Mouse (Mus musculus) B cell, adult (primary cell): ENCODE results near the gene Lysmd3. TPM values are rescaled to one million over a fixed set of nuclear protein-coding genes. Genes with fewer than 3 reads are reported as not detected.

ENCODE experiments used
- total RNA-seq: library from RNA; stranded (reverse); gene quantifications from 4 replicates; pipeline ENCODE4 v1.2.4, GENCODE M21; 2023; ENCODE audit not compliant: inconsistent age

The Lysmd3 gene
- total RNA-seq = 17.4 to 27.8 TPM (median 26.3 TPM) in 4 replicates

DNA sequence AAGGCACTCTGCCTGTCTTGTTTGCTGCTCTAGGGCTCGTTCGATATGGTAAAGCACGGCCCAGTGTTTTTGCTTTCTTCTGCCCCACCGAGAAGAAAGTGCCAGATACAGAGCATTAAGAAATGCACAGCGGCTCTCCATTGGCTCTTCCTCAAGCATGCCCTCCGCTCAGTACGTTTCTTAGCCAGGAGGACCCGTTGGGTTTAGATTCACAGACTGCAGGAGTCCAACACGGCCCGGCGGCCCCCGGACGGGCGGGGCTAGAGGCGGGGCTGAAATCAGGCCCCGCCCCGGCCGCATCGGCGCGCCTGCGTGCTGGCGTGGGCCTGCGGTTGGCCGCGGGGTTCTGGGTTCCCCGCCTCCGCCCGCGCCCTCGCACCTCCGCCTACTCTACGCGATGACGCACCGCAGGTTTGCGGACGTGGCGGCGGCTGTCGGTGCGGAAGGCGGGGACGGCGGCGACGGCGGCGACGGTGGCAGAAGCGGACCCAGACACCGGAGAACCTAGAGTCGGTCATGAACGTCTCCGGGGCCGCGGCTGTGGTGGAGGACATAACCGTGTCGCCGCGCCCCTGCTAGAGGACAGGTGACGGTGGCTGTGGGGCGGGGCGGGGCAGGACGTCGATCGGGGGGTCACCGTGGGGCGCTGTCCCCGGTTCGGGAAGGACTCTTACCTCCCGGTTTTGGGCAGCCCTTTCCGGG lies at the start of gene Lysmd3:
TSS of gene Lysmd3 (plus strand) at position 313 of the 702 bp plus-strand sequence.

DNA sequence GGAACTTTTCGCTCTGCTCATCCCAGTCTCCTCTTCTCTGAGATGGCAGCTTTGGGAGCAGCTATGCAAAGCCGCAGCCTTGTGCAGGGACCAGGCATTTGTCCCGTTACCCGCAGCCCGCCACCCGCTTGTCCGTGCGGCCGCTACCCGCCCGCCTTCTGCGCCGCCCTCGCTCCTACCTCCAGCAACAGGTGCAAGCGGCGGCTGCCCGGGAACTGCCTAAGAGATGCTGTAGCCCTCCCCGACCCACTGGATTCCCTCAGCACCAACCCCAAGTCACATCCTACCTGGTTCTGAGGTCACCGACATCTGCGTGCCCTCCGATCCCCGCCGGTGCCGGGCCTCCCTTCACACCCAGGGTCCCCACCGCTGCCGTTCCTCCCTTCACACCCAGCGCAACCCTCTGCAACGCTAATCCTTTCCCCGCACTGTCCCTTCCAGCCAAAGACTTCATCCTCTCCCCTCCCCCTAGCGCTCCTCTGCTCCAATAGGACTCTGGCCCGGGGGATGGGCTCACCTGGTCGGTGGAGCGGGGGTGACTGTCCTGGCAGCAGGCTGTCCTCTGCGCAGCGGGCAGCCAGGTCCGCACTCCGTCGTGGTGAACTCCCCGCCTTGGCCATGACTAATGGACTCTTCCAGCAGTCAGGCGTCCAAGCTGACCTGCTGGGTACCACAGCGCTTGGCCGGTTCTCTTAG lies 24.6 kb upstream of the Lysmd3 start, which contains the start of gene Adgrv1:
TSS of gene Adgrv1 (minus strand) at position 435 of the 696 bp plus-strand sequence.

GRCm38 (mm10) chr13:81710775-81711545 lies 53.5 kb downstream of the Lysmd3 start, which contains the start of the genes Polr3g and Mblac2:
Gene Polr3g (minus strand): TSS chr13:81711013.
Gene Mblac2 (plus strand): TSS chr13:81711341.

Other genes starting within 250 kb of the Lysmd3 start
- 0.33 TPM in 1 of 4 replicates, not detected in the others for gene Adgrv1, start 24.5 kb upstream of the Lysmd3 start, total RNA-seq
- gene Polr3g, start 53.4 kb downstream of the Lysmd3 start, total RNA-seq = 5.5 to 10.2 TPM (median 7.8 TPM) in 4 replicates
- 4.9 to 9.0 TPM (median 5.2 TPM) in 4 replicates for gene Mblac2, start 53.7 kb downstream of the Lysmd3 start, total RNA-seq
- 85.5 to 110 TPM (median 96.5 TPM) in 4 replicates for gene Cetn3, start 125.4 kb downstream of the Lysmd3 start, total RNA-seq